ENCODE assay signal across 12 mouse cellular contexts in genomic region chr6:31321902-31322301, GRCm38 (mm10).
DNase-seq lines count a peak whose midpoint lies in the region; ATAC-seq and TF ChIP-seq lines count a peak whose summit lies in the region.
"Had no signal": no experiment of that assay in that cellular context is flagged by ENCODE, and none has a peak within 500 bp of the region (broad histone marks: within the 10 kb centered on the region; RNA-seq: fewer than 3 reads in every experiment).

No protein-coding gene starts in this region.

- TF ChIP-seq CTCF in liver, adult 2 months (IDR thresholded peaks at IDR 0.05; ENCODE audit: low read depth, low read length), result 0 out of 2 replicates have a peak, but pooled peaks have one; percentile 10
- no peak for TF ChIP-seq CTCF in liver, embryonic 14.5 days (IDR thresholded peaks at IDR 0.05; ENCODE audit: low read depth)

- H3K27ac ChIP-seq in liver, adult 2 months (replicated peaks; ENCODE audit: insufficient read depth, low read depth, low read length), result peak overlapping the region; percentile 48
- H3K27ac ChIP-seq in liver, embryonic 14.5 days, result no peak overlapping the region
- H3K27ac ChIP-seq: hindbrain, postnatal 0 days; lung, embryonic 15.5 days; midbrain, embryonic 15.5 days had no signal

- peak overlapping the region; percentile 28 for H3K4me2 ChIP-seq in liver, embryonic 14.5 days (ENCODE audit: low read depth)
- H3K4me2 ChIP-seq: lung, embryonic 15.5 days; midbrain, embryonic 15.5 days had no signal

- H3K9me3 ChIP-seq in liver, embryonic 14.5 days (ENCODE audit: control insufficient read depth, low read length), result no peaks in the 10 kb centered on the region
- H3K9me3 ChIP-seq: lung, embryonic 15.5 days; midbrain, embryonic 15.5 days had no signal

- no peak for TF ChIP-seq POLR2A in liver, adult 2 months (IDR thresholded peaks at IDR 0.05; ENCODE audit: extremely low read depth, insufficient read depth, low read length)

- H3K79me2 ChIP-seq in liver, adult 2 months (ENCODE audit: control insufficient read depth, insufficient read depth, low read length), result no peaks in the 10 kb centered on the region; the same call in 1 of the 2 replicates

- ATAC-seq in liver, embryonic 14.5 days (ENCODE audit: insufficient read depth), result no peak
- ATAC-seq: hindbrain, postnatal 0 days; midbrain, embryonic 15.5 days had no signal

- H3K4me3 ChIP-seq in liver, adult 2 months (ENCODE audit: insufficient read depth, low read depth, low read length), result no peak overlapping the region
- H3K4me3 ChIP-seq in liver, embryonic 14.5 days (ENCODE audit: insufficient read depth in 1 of 2, low read depth in 2 of 2, low read length in 2 of 2), result no peak overlapping the region
- H3K4me3 ChIP-seq: lung, embryonic 15.5 days; midbrain, embryonic 15.5 days had no signal

- no peaks in the 10 kb centered on the region for H3K36me3 ChIP-seq in liver, adult 2 months (ENCODE audit: control insufficient read depth, insufficient read depth, low read length)
- H3K36me3 ChIP-seq in liver, embryonic 14.5 days (replicated peaks; ENCODE audit: control insufficient read depth, insufficient read depth, low read depth), result no peaks in the 10 kb centered on the region
- H3K36me3 ChIP-seq: lung, embryonic 15.5 days; midbrain, embryonic 15.5 days had no signal

- H3K4me1 ChIP-seq in liver, adult 2 months (ENCODE audit: control insufficient read depth, insufficient read depth, low read length), result peaks cover 39% of the 10 kb centered on the region
- peaks cover 0 to 7% of the 10 kb centered on the region in 2 experiments; a peak in 1 of 4 replicates for H3K4me1 ChIP-seq in liver, embryonic 14.5 days (replicated peaks; ENCODE audit: control insufficient read depth in 2 of 2, insufficient read depth in 2 of 2, low read length in 1 of 2)

- DNase-seq in adrenal gland, postnatal 10 days, result peak; percentile 29
- no peak for DNase-seq in adrenal gland, postnatal 4 days (ENCODE audit: low spot score in 2 of 2)
- peak; percentile 94 for DNase-seq in liver, adult 2 months (ENCODE audit: extremely low read depth, low read depth, low spot score)
- no peak for DNase-seq in liver
- DNase-seq in liver, embryonic 14.5 days (ENCODE audit: low read depth in 3 of 3, low spot score in 3 of 3), result no peak
- DNase-seq in skeletal muscle tissue, adult 2 months (ENCODE audit: low read depth, low spot score), result peak; percentile 69
- DNase-seq in frontal cortex, postnatal 10 days (ENCODE audit: low spot score in 2 of 2), result no peak
- DNase-seq in T-cell, adult 2 months (ENCODE audit: low spot score), result no peak
- DNase-seq: cerebellum, postnatal 14 days had no signal

- TF ChIP-seq EP300 in liver, embryonic 14.5 days (IDR thresholded peaks at IDR 0.05; ENCODE audit: low read depth), result no peak

- no peaks in the 10 kb centered on the region for H3K27me3 ChIP-seq in liver, adult 2 months (ENCODE audit: control insufficient read depth, insufficient read depth, low read length)
- no peaks in the 10 kb centered on the region; the same call in 1 of the 2 replicates for H3K27me3 ChIP-seq in liver, embryonic 14.5 days (ENCODE audit: control insufficient read depth, insufficient read depth, low read length)
- H3K27me3 ChIP-seq: lung, embryonic 15.5 days; midbrain, embryonic 15.5 days had no signal

- 9% methylated on average over 10 of the region's 10 CpGs for WGBS in liver, adult 2 months
- 54% methylated on average over 10 of the region's 10 CpGs for WGBS in liver, embryonic 14.5 days (ENCODE audit: insufficient replicate concordance)

- peak overlapping the region; percentile 14; the same call in 1 of the 2 replicates for H3K9ac ChIP-seq in liver, adult 2 months (ENCODE audit: low read depth, low read length)
- H3K9ac ChIP-seq in liver, embryonic 14.5 days (replicated peaks), result no peak overlapping the region
- H3K9ac ChIP-seq: lung, embryonic 15.5 days; midbrain, embryonic 15.5 days had no signal

Comparison
In these comparisons a context has a peak if more than half of its experiments do, and no peak if none do; other contexts are left out.
1. DNase-seq: peak in adrenal gland, postnatal 10 days (single experiment), liver, adult 2 months (single experiment) and skeletal muscle tissue, adult 2 months (single experiment); none in adrenal gland, postnatal 4 days (0 of 2), liver (single experiment), liver, embryonic 14.5 days (0 of 3), frontal cortex, postnatal 10 days (0 of 2) and T-cell, adult 2 months (single experiment).